Mouse (Mus musculus): ENCODE data around the gene Gm5142. TPM values are rescaled to one million over a fixed set of nuclear protein-coding genes. Genes with fewer than 3 reads are reported as not detected.

Gene Gm5142
- not detected for polyA plus RNA-seq (2012; fragmentation: generic; extraction: Trizol)

- Histone ChIP-seq H3K27me3 (ENCODE audit: control insufficient read depth, insufficient read depth, insufficient read length) (peaks cover 11% of the 10 kb centered on the region), H3K36me3 (ENCODE audit: control insufficient read depth, insufficient read depth) (no peaks in the 10 kb centered on the region), H3K4me3 (no peak within 1 kb of the TSS), H3K79me2 (ENCODE audit: control insufficient read depth, insufficient read depth) (no peaks in the 10 kb centered on the region), H3K4me2 (ENCODE audit: low read depth) (no peak within 1 kb of the TSS), H3ac (ENCODE audit: control insufficient read depth, insufficient read length) (no peak within 1 kb of the TSS)
- TF ChIP-seq E2F4 (IDR thresholded peaks at IDR 0.05; ENCODE audit: insufficient read depth) (no peak), CEBPB (IDR thresholded peaks at IDR 0.05; ENCODE audit: insufficient read depth, poor library complexity, severe bottlenecking) (no peak), TCF12 (IDR thresholded peaks at IDR 0.05; ENCODE audit: insufficient read depth, poor library complexity, severe bottlenecking) (no peak), MYOG (IDR thresholded peaks at IDR 0.05; ENCODE audit: control insufficient read depth in 1 of 3, insufficient read depth in 1 of 3, insufficient read length in 2 of 3, low read depth in 2 of 3) (no peak), MAX (IDR thresholded peaks at IDR 0.05; ENCODE audit: low read depth) (no peak), USF1 (IDR thresholded peaks at IDR 0.05; ENCODE audit: low read depth) (no peak), POLR2AphosphoS2 (IDR thresholded peaks at IDR 0.05; ENCODE audit: insufficient read length, low read depth) (no peak), TCF3 (IDR thresholded peaks at IDR 0.05; ENCODE audit: insufficient read length, low read depth) (no peak), POLR2A (IDR thresholded peaks at IDR 0.05; ENCODE audit: insufficient read length, low read depth) (no peak), SRF (IDR thresholded peaks at IDR 0.05; ENCODE audit: control insufficient read depth, insufficient read length, low read depth) (no peak), REST (IDR thresholded peaks at IDR 0.05; ENCODE audit: insufficient read depth, insufficient read length) (no peak), MYOD1 (IDR thresholded peaks at IDR 0.05; ENCODE audit: control insufficient read depth in 1 of 3, insufficient read length in 2 of 3, low read depth in 2 of 3) (no peak)
Measured at GRCm38 (mm10) chr14:59178649-59179048, at the start of gene Gm5142. Gene Gm5142, minus strand, starts transcription at chr14:59178749.

- Histone ChIP-seq H3K36me3 (ENCODE audit: control insufficient read depth, insufficient read depth) (peaks cover 19% of the 10 kb centered on the region), H3K27me3 (ENCODE audit: control insufficient read depth, insufficient read depth, insufficient read length) (no peaks in the 10 kb centered on the region), H3K79me2 (ENCODE audit: control insufficient read depth, insufficient read depth) (no peaks in the 10 kb centered on the region), H3K4me2 (ENCODE audit: low read depth) (no peak overlapping the region), H3K4me3 (no peak overlapping the region), H3ac (ENCODE audit: control insufficient read depth, insufficient read length) (no peak overlapping the region)
- no peak for TF ChIP-seq MAX (IDR thresholded peaks at IDR 0.05; ENCODE audit: low read depth)
- no peak for TF ChIP-seq MYOD1 (IDR thresholded peaks at IDR 0.05; ENCODE audit: control insufficient read depth in 1 of 3, insufficient read length in 2 of 3, low read depth in 2 of 3)
- no peak for TF ChIP-seq POLR2A (IDR thresholded peaks at IDR 0.05; ENCODE audit: insufficient read length, low read depth)
- no peak for TF ChIP-seq REST (IDR thresholded peaks at IDR 0.05; ENCODE audit: insufficient read depth, insufficient read length)
- TF ChIP-seq CEBPB (IDR thresholded peaks at IDR 0.05; ENCODE audit: insufficient read depth, poor library complexity, severe bottlenecking) = no peak
- TF ChIP-seq POLR2AphosphoS2 (IDR thresholded peaks at IDR 0.05; ENCODE audit: insufficient read length, low read depth) = no peak
- no peak for TF ChIP-seq E2F4 (IDR thresholded peaks at IDR 0.05; ENCODE audit: insufficient read depth)
- TF ChIP-seq USF1 (IDR thresholded peaks at IDR 0.05; ENCODE audit: low read depth) = no peak
- TF ChIP-seq SRF (IDR thresholded peaks at IDR 0.05; ENCODE audit: control insufficient read depth, insufficient read length, low read depth) = no peak
- TF ChIP-seq MYOG (IDR thresholded peaks at IDR 0.05; ENCODE audit: control insufficient read depth in 1 of 3, insufficient read depth in 1 of 3, insufficient read length in 2 of 3, low read depth in 2 of 3) = no peak
- TF ChIP-seq TCF3 (IDR thresholded peaks at IDR 0.05; ENCODE audit: insufficient read length, low read depth) = no peak
- no peak for TF ChIP-seq TCF12 (IDR thresholded peaks at IDR 0.05; ENCODE audit: insufficient read depth, poor library complexity, severe bottlenecking)
Measured at GRCm38 (mm10) chr14:59226240-59226639, 47.7 kb upstream of the Gm5142 start.

- H3ac ChIP-seq (ENCODE audit: control insufficient read depth, insufficient read length) = no peak overlapping the region
- no peak overlapping the region for H3K4me2 ChIP-seq (ENCODE audit: low read depth)
- H3K79me2 ChIP-seq (ENCODE audit: control insufficient read depth, insufficient read depth) = no peaks in the 10 kb centered on the region
- no peak overlapping the region for H3K4me3 ChIP-seq
- no peaks in the 10 kb centered on the region for H3K27me3 ChIP-seq (ENCODE audit: control insufficient read depth, insufficient read depth, insufficient read length)
- peaks cover 27% of the 10 kb centered on the region for H3K36me3 ChIP-seq (ENCODE audit: control insufficient read depth, insufficient read depth)
- TF ChIP-seq CEBPB (IDR thresholded peaks at IDR 0.05; ENCODE audit: insufficient read depth, poor library complexity, severe bottlenecking) (no peak), MYOD1 (IDR thresholded peaks at IDR 0.05; ENCODE audit: control insufficient read depth in 1 of 3, insufficient read length in 2 of 3, low read depth in 2 of 3) (no peak), MYOG (IDR thresholded peaks at IDR 0.05; ENCODE audit: control insufficient read depth in 1 of 3, insufficient read depth in 1 of 3, insufficient read length in 2 of 3, low read depth in 2 of 3) (no peak), POLR2AphosphoS2 (IDR thresholded peaks at IDR 0.05; ENCODE audit: insufficient read length, low read depth) (no peak), TCF3 (IDR thresholded peaks at IDR 0.05; ENCODE audit: insufficient read length, low read depth) (no peak), E2F4 (IDR thresholded peaks at IDR 0.05; ENCODE audit: insufficient read depth) (no peak), MAX (IDR thresholded peaks at IDR 0.05; ENCODE audit: low read depth) (no peak), TCF12 (IDR thresholded peaks at IDR 0.05; ENCODE audit: insufficient read depth, poor library complexity, severe bottlenecking) (no peak), POLR2A (IDR thresholded peaks at IDR 0.05; ENCODE audit: insufficient read length, low read depth) (no peak), SRF (IDR thresholded peaks at IDR 0.05; ENCODE audit: control insufficient read depth, insufficient read length, low read depth) (no peak), REST (IDR thresholded peaks at IDR 0.05; ENCODE audit: insufficient read depth, insufficient read length) (no peak)
Measured at GRCm38 (mm10) chr14:59219241-59219640, 40.7 kb upstream of the Gm5142 start.

GRCm38 (mm10) chr14:59209816-59210215, 31.3 kb upstream of the Gm5142 start:
- Histone ChIP-seq H3ac (ENCODE audit: control insufficient read depth, insufficient read length) (no peak overlapping the region), H3K4me3 (no peak overlapping the region), H3K79me2 (ENCODE audit: control insufficient read depth, insufficient read depth) (peaks cover 15% of the 10 kb centered on the region), H3K4me2 (ENCODE audit: low read depth) (no peak overlapping the region), H3K27me3 (ENCODE audit: control insufficient read depth, insufficient read depth, insufficient read length) (no peaks in the 10 kb centered on the region), H3K36me3 (ENCODE audit: control insufficient read depth, insufficient read depth) (peaks cover 3% of the 10 kb centered on the region)
- TF ChIP-seq TCF3 (IDR thresholded peaks at IDR 0.05; ENCODE audit: insufficient read length, low read depth) (no peak), SRF (IDR thresholded peaks at IDR 0.05; ENCODE audit: control insufficient read depth, insufficient read length, low read depth) (no peak), MYOD1 (IDR thresholded peaks at IDR 0.05; ENCODE audit: control insufficient read depth in 1 of 3, insufficient read length in 2 of 3, low read depth in 2 of 3) (no peak), E2F4 (IDR thresholded peaks at IDR 0.05; ENCODE audit: insufficient read depth) (no peak), TCF12 (IDR thresholded peaks at IDR 0.05; ENCODE audit: insufficient read depth, poor library complexity, severe bottlenecking) (no peak), USF1 (IDR thresholded peaks at IDR 0.05; ENCODE audit: low read depth) (no peak), CEBPB (IDR thresholded peaks at IDR 0.05; ENCODE audit: insufficient read depth, poor library complexity, severe bottlenecking) (no peak), MAX (IDR thresholded peaks at IDR 0.05; ENCODE audit: low read depth) (no peak), REST (IDR thresholded peaks at IDR 0.05; ENCODE audit: insufficient read depth, insufficient read length) (no peak), MYOG (IDR thresholded peaks at IDR 0.05; ENCODE audit: control insufficient read depth in 1 of 3, insufficient read depth in 1 of 3, insufficient read length in 2 of 3, low read depth in 2 of 3) (no peak), POLR2A (IDR thresholded peaks at IDR 0.05; ENCODE audit: insufficient read length, low read depth) (no peak), POLR2AphosphoS2 (IDR thresholded peaks at IDR 0.05; ENCODE audit: insufficient read length, low read depth) (no peak)

All from myocyte (in vitro differentiated cells).